Mouse (Mus musculus) kidney, postnatal 0 days (tissue): ENCODE data around the gene Gna13. TPM values are rescaled to one million over a fixed set of nuclear protein-coding genes. Genes with fewer than 3 reads are reported as not detected.

ENCODE experiments used
- ATAC-seq: fragments of 200-750 bp; cut with Nextera tagmentation; replicated peaks from 2 replicates; pipeline ENCODE4 v1.8.0; 2017; ENCODE audit warnings: low read depth, moderate number of reproducible peaks, moderate TSS enrichment, moderate library complexity; ENCODE audit not compliant: low FRiP score
- DNase-seq: peaks from one replicate; pipeline ENCODE4 v3.0.0-alpha.2; 2016; ENCODE audit warnings: low spot score
- H3K27ac ChIP-seq: fragments of 300-500 bp; sonication (generic); 2 replicates; pipeline ENCODE4 v1.5.1; 2014; ENCODE audit warnings: mild to moderate bottlenecking
- H3K27me3 ChIP-seq: fragments of 300-500 bp; sonication (generic); 2 replicates; pipeline ENCODE4 v1.6.1; 2014; ENCODE audit warnings: low read length, mixed read lengths; ENCODE audit not compliant: insufficient read depth
- H3K36me3 ChIP-seq: fragments of 300-500 bp; sonication (generic); 2 replicates; pipeline ENCODE4 v1.6.1; 2014; ENCODE audit warnings: low read length, mixed read lengths; ENCODE audit not compliant: insufficient read depth
- H3K4me1 ChIP-seq: fragments of 300-500 bp; sonication (generic); replicated peaks from 2 replicates; pipeline ENCODE4 v1.6.1; 2014; ENCODE audit warnings: antibody characterized with exemption, low read length, mixed read lengths; ENCODE audit not compliant: insufficient read depth
- H3K4me2 ChIP-seq: fragments of 300-500 bp; sonication (generic); 2 replicates; pipeline ENCODE4 v1.6.1; 2014; ENCODE audit warnings: mild to moderate bottlenecking, low read length, moderate library complexity, mixed read lengths
- H3K4me3 ChIP-seq: fragments of 300-500 bp; sonication (generic); replicated peaks from 2 replicates; pipeline ENCODE4 v1.5.1; 2014; ENCODE audit warnings: low read depth, low read length
- H3K9ac ChIP-seq: fragments of 300-500 bp; sonication (generic); 2 replicates; pipeline ENCODE4 v1.6.1; 2014; ENCODE audit warnings: low read depth, low read length
- H3K9me3 ChIP-seq: fragments of 300-500 bp; sonication (generic); replicated peaks from 2 replicates; pipeline ENCODE4 v1.6.1; 2016; ENCODE audit warnings: low read length, inconsistent platforms, mixed read lengths
- CTCF ChIP-seq: IDR thresholded peaks from 2 replicates; pipeline ENCODE4 v1.5.1; 2016; ENCODE audit warnings: antibody characterized with exemption, low read depth, mild to moderate bottlenecking, moderate library complexity
- WGBS: fragments of 180-500 bp; shearing (Covaris S2); extraction: QIAGEN DNeasy Blood & Tissue Kit; methylation state at CpG from one replicate; pipeline ENCODE4 v1.1.7; 2014; 5-methylcytosine and 5-hydroxymethylcytosine counted together
- polyA plus RNA-seq: library from polyadenylated mRNA; unstranded; fragments of >200 nt; fragmentation: Nextera tagmentation; extraction: Ambion mirVana; gene quantifications from 2 replicates; pipeline ENCODE4 v1.2.1, GENCODE M21; 2015

Gene Gna13
- polyA plus RNA-seq: 33.9 and 36.2 TPM in 2 replicates

GRCm38 (mm10) chr11:109362463-109363190 lies at the start of gene Gna13:
TSS of gene Gna13 (plus strand) at chr11:109362831.
- Histone ChIP-seq H3K4me3 (peak within 1 kb of the TSS; percentile 72), H3K9ac (peak within 1 kb of the TSS; percentile 89), H3K4me2 (peak within 1 kb of the TSS; percentile 77), H3K9me3 (no peaks in the 10 kb centered on the region), H3K27ac (peak within 1 kb of the TSS; percentile 98), H3K36me3 (peaks cover 4% of the 10 kb centered on the region; the same call in 1 of the 2 replicates), H3K4me1 (peaks cover 24% of the 10 kb centered on the region), H3K27me3 (no peaks in the 10 kb centered on the region)
- peak; percentile 82 for ATAC-seq
- peak; percentile 95 for DNase-seq
- WGBS: 0% methylated on average over 49 of the region's 89 CpGs
- no peak for TF ChIP-seq CTCF

GRCm38 (mm10) chr11:109316921-109317320 lies 45.7 kb upstream of the Gna13 start:
- TF ChIP-seq CTCF: peak; percentile 77
- no peak overlapping the region for H3K9ac ChIP-seq
- no peak overlapping the region for H3K4me2 ChIP-seq
- 39% methylated on average over 4 of the region's 4 CpGs for WGBS
- no peak for ATAC-seq
- H3K36me3 ChIP-seq: no peaks in the 10 kb centered on the region
- no peak overlapping the region for H3K27ac ChIP-seq
- H3K4me3 ChIP-seq: no peak overlapping the region
- H3K4me1 ChIP-seq: no peaks in the 10 kb centered on the region
- H3K27me3 ChIP-seq: no peaks in the 10 kb centered on the region
- H3K9me3 ChIP-seq: no peaks in the 10 kb centered on the region
- peak; percentile 74 for DNase-seq

- H3K27ac ChIP-seq: no peak overlapping the region
- H3K4me2 ChIP-seq: no peak overlapping the region
- no peak for ATAC-seq
- no peaks in the 10 kb centered on the region for H3K4me1 ChIP-seq
- no peak for TF ChIP-seq CTCF
- H3K36me3 ChIP-seq: no peaks in the 10 kb centered on the region
- 86% methylated on average over 4 of the region's 4 CpGs for WGBS
- no peak overlapping the region for H3K9ac ChIP-seq
- H3K27me3 ChIP-seq: no peaks in the 10 kb centered on the region
- H3K9me3 ChIP-seq: no peaks in the 10 kb centered on the region
- H3K4me3 ChIP-seq: no peak overlapping the region
- DNase-seq: no peak
Measured at GRCm38 (mm10) chr11:109319471-109319870, 43.2 kb upstream of the Gna13 start.

GRCm38 (mm10) chr11:109319946-109320345 lies 42.7 kb upstream of the Gna13 start:
- ATAC-seq: no peak
- no peak overlapping the region for H3K27ac ChIP-seq

GRCm38 (mm10) chr11:109320361-109320933 lies 42.2 kb upstream of the Gna13 start:
- H3K27me3 ChIP-seq: no peaks in the 10 kb centered on the region
- no peak overlapping the region for H3K4me2 ChIP-seq
- 54% methylated on average over 8 of the region's 8 CpGs for WGBS
- DNase-seq: no peak
- TF ChIP-seq CTCF: no peak
- ATAC-seq: no peak
- no peak overlapping the region for H3K9ac ChIP-seq
- no peak overlapping the region for H3K27ac ChIP-seq
- H3K4me3 ChIP-seq: no peak overlapping the region
- no peaks in the 10 kb centered on the region for H3K36me3 ChIP-seq
- H3K4me1 ChIP-seq: no peaks in the 10 kb centered on the region
- no peaks in the 10 kb centered on the region for H3K9me3 ChIP-seq

More at GRCm38 (mm10) chr11:109319946-109320345, 42.7 kb upstream of the Gna13 start:
- no peak for TF ChIP-seq CTCF
- no peaks in the 10 kb centered on the region for H3K27me3 ChIP-seq
- no peaks in the 10 kb centered on the region for H3K36me3 ChIP-seq
- H3K4me2 ChIP-seq: no peak overlapping the region
- no peaks in the 10 kb centered on the region for H3K9me3 ChIP-seq
- no peak for DNase-seq
- H3K4me1 ChIP-seq: no peaks in the 10 kb centered on the region
- H3K4me3 ChIP-seq: no peak overlapping the region
- 84% methylated on average over 5 of the region's 5 CpGs for WGBS
- H3K9ac ChIP-seq: no peak overlapping the region

GRCm38 (mm10) chr11:109326270-109326669 lies 36.4 kb upstream of the Gna13 start:
- no peaks in the 10 kb centered on the region for H3K27me3 ChIP-seq
- WGBS: 32% methylated on average over 13 of the region's 13 CpGs
- no peaks in the 10 kb centered on the region for H3K4me1 ChIP-seq
- no peak for TF ChIP-seq CTCF
- H3K9me3 ChIP-seq: no peaks in the 10 kb centered on the region
- no peak overlapping the region for H3K4me2 ChIP-seq
- no peak for DNase-seq
- ATAC-seq: no peak
- no peak overlapping the region for H3K9ac ChIP-seq
- H3K4me3 ChIP-seq: no peak overlapping the region
- no peaks in the 10 kb centered on the region for H3K36me3 ChIP-seq
- no peak overlapping the region for H3K27ac ChIP-seq
